Mouse (Mus musculus): ENCODE data around the gene Fhdc1. TPM values are rescaled to one million over a fixed set of nuclear protein-coding genes. Genes with fewer than 3 reads are reported as not detected.

The Fhdc1 gene
- polyA plus RNA-seq, 1 experiment from 2014 or later, result 42.3 TPM

DNA sequence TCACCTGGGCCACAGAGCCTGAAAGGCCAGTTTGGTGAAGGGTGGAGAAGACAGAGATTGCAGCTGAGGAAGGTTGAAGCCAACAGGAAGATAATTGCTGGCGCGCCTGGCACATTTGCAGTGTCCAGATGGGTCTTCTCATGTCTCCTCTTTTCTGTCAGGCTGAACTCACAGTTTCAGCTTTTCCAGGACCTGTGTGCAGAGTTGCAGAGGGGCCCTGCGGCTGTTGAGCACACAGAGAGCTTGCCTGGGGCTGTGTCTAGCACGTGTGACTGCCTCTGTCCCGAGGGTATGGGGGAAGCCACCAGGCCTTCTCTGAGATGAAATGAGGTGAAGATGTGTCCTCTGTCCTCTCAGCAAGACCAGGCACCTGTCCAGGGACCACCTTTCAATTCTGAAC, 49.0 kb downstream of the Fhdc1 start:
- no peak overlapping the region for H3K4me2 ChIP-seq
- no peak overlapping the region for H3K9ac ChIP-seq
- peaks cover 48% of the 10 kb centered on the region for H3K27me3 ChIP-seq
- H3K36me3 ChIP-seq (replicated peaks), result no peaks in the 10 kb centered on the region
- no peaks in the 10 kb centered on the region for H3K9me3 ChIP-seq (replicated peaks)
- ATAC-seq (ENCODE audit: insufficient read depth), result no peak
- H3K4me3 ChIP-seq (replicated peaks), result no peak overlapping the region
- WGBS (ENCODE audit: insufficient replicate concordance), result 67% methylated on average over 5 of the region's 5 CpGs
- peaks cover 17% of the 10 kb centered on the region; the same call in 1 of the 2 replicates for H3K4me1 ChIP-seq (replicated peaks)
- H3K27ac ChIP-seq (replicated peaks), result no peak overlapping the region

GRCm38 (mm10) chr3:84430152-84430551, 50.1 kb downstream of the Fhdc1 start:
- no peak for ATAC-seq (ENCODE audit: insufficient read depth)
- Histone ChIP-seq H3K27me3 (peaks cover 50% of the 10 kb centered on the region), H3K9me3 (replicated peaks) (no peaks in the 10 kb centered on the region), H3K9ac (no peak overlapping the region), H3K36me3 (replicated peaks) (no peaks in the 10 kb centered on the region), H3K4me3 (replicated peaks) (no peak overlapping the region), H3K4me2 (no peak overlapping the region), H3K4me1 (replicated peaks) (peaks cover 8% of the 10 kb centered on the region; the same call in 1 of the 2 replicates), H3K27ac (replicated peaks) (no peak overlapping the region)
- WGBS (ENCODE audit: insufficient replicate concordance), result 21% methylated on average over 2 of the region's 2 CpGs

- Histone ChIP-seq H3K4me3 (replicated peaks) (no peak overlapping the region), H3K9ac (no peak overlapping the region), H3K9me3 (replicated peaks) (no peaks in the 10 kb centered on the region), H3K36me3 (replicated peaks) (no peaks in the 10 kb centered on the region), H3K4me1 (replicated peaks) (peaks cover 6% of the 10 kb centered on the region; the same call in 1 of the 2 replicates), H3K4me2 (no peak overlapping the region), H3K27me3 (peaks cover 46% of the 10 kb centered on the region), H3K27ac (replicated peaks) (no peak overlapping the region)
- no peak for ATAC-seq (ENCODE audit: insufficient read depth)
- WGBS (ENCODE audit: insufficient replicate concordance), result 67% methylated on average over 12 of the region's 12 CpGs
Measured at GRCm38 (mm10) chr3:84428994-84429725, 51.1 kb downstream of the Fhdc1 start.

DNA sequence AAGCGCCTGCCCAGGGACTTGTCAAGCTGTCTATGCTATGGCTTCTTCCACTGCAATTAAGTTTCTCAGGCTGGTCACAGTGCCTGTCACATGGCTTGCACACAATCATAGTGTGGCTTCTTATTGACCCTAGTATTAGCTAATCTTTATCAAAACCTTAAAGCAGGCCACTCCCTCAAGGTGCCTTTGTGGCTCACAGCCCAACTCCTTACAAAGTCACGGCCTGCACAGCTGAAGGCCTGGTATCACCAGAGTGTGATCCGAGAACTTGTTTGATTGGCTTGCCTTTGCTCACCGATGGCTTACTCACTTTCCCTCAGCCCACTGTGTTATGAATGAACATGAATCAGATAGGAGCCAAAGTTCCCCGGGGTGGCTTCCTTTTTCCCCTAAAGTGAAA, 52.5 kb downstream of the Fhdc1 start:
- WGBS (ENCODE audit: insufficient replicate concordance), result 50% methylated on average over 5 of the region's 5 CpGs
- Histone ChIP-seq H3K27me3 (peaks cover 35% of the 10 kb centered on the region), H3K4me2 (no peak overlapping the region), H3K4me1 (replicated peaks) (peaks cover 6% of the 10 kb centered on the region; the same call in 1 of the 2 replicates), H3K36me3 (replicated peaks) (no peaks in the 10 kb centered on the region), H3K9ac (no peak overlapping the region), H3K4me3 (replicated peaks) (no peak overlapping the region), H3K27ac (replicated peaks) (no peak overlapping the region), H3K9me3 (replicated peaks) (no peaks in the 10 kb centered on the region)
- ATAC-seq (ENCODE audit: insufficient read depth), result no peak

DNA sequence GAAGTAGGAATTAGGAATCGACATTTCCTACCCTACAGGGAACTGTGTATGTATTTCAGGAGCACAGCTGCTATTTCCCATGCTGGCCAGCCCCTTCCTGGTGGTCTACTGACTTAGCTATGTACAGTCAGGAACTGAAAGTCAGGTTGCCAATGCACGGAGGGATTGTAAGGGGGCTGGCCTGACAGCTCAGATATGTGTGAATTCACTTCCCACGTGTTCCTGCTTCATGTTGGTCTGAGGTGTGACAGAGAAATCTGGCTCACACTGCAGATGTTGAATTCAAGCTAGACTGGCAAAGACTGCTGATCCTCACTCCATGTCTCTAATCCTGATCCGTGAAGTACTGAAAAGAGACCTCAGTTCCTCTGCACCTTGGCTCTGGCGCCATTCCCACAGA, 57.9 kb downstream of the Fhdc1 start:
- Histone ChIP-seq H3K4me2 (no peak overlapping the region), H3K27me3 (peaks cover 15% of the 10 kb centered on the region; the same call in 1 of the 2 replicates), H3K4me3 (replicated peaks) (no peak overlapping the region), H3K4me1 (replicated peaks) (no peaks in the 10 kb centered on the region), H3K27ac (replicated peaks) (no peak overlapping the region), H3K9me3 (replicated peaks) (no peaks in the 10 kb centered on the region), H3K36me3 (replicated peaks) (no peaks in the 10 kb centered on the region), H3K9ac (no peak overlapping the region)
- WGBS (ENCODE audit: insufficient replicate concordance), result 53% methylated on average over 5 of the region's 5 CpGs
- ATAC-seq (ENCODE audit: insufficient read depth), result no peak

DNA sequence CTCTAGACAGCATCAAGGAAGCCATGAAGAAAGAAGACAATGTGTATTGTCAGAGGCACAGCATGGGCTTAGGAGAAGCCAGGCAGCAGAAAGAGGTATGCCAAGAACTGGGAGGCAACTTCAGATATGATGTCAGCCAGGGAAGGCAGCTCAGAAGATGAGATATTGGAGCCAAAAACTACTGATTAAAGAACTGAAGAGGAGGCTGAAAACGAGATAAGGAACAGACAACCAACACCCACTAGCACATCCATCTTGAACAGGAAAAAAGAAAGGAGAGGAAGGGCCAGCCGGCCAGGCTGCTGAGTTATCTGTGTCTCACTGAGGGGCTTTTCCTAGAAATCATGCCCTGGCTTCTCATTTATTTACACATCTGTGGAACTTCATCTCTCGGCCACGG, 66.4 kb downstream of the Fhdc1 start:
- Histone ChIP-seq H3K27me3 (no peaks in the 10 kb centered on the region), H3K9me3 (replicated peaks) (no peaks in the 10 kb centered on the region), H3K4me2 (peak overlapping the region; percentile 44), H3K4me3 (replicated peaks) (no peak overlapping the region; the same call in 1 of the 2 replicates), H3K9ac (peak overlapping the region; percentile 31; the same call in 1 of the 2 replicates), H3K27ac (replicated peaks) (peak overlapping the region; percentile 64), H3K36me3 (replicated peaks) (no peaks in the 10 kb centered on the region), H3K4me1 (replicated peaks) (peaks cover 37% of the 10 kb centered on the region)
- 15% methylated on average over 4 of the region's 4 CpGs for WGBS (ENCODE audit: insufficient replicate concordance)
- peak; percentile 72 for ATAC-seq (ENCODE audit: insufficient read depth)

DNA sequence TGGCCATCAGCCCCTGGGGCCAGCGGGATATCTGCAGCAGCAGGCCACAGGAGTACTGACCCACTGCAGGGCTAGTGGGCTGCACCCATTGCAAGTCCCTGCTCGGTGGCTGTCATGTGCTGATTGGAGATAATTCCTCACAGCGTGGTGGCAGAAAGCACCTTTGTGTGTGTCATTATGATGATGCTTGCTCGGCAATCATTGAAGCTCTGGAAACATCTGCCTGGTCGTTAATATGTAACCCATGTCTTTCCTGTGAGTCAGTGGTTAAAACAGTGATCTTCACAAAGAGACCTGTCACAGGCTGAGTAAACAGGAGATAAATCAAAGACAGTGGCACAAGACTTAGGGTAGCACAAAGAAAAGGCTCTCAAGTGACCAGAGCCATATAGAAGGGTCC, 67.3 kb downstream of the Fhdc1 start:
- Histone ChIP-seq H3K9me3 (replicated peaks) (no peaks in the 10 kb centered on the region), H3K27me3 (no peaks in the 10 kb centered on the region), H3K4me1 (replicated peaks) (peaks cover 46% of the 10 kb centered on the region), H3K4me3 (replicated peaks) (no peak overlapping the region), H3K27ac (replicated peaks) (peak overlapping the region; percentile 64; the same call in 1 of the 2 replicates), H3K9ac (0 out of 2 replicates have a peak overlapping the region, but pooled peaks have one; percentile 3), H3K4me2 (peak overlapping the region; percentile 44; the same call in 1 of the 2 replicates), H3K36me3 (replicated peaks) (no peaks in the 10 kb centered on the region)
- WGBS (ENCODE audit: insufficient replicate concordance), result 23% methylated on average over 5 of the region's 5 CpGs
- 0 out of 2 replicates have a peak, but pooled peaks have one; percentile 43 for ATAC-seq (ENCODE audit: insufficient read depth)

GRCm38 (mm10) chr3:84409474-84409862, 70.8 kb downstream of the Fhdc1 start:
- H3K4me3 ChIP-seq (replicated peaks), result no peak overlapping the region
- H3K36me3 ChIP-seq (replicated peaks), result no peaks in the 10 kb centered on the region
- H3K27me3 ChIP-seq, result peaks cover 9% of the 10 kb centered on the region
- no peak overlapping the region for H3K4me2 ChIP-seq
- H3K4me1 ChIP-seq (replicated peaks), result peaks cover 46% of the 10 kb centered on the region
- no peak for ATAC-seq (ENCODE audit: insufficient read depth)
- WGBS (ENCODE audit: insufficient replicate concordance), result 78% methylated on average over 3 of the region's 3 CpGs
- no peak overlapping the region for H3K9ac ChIP-seq
- H3K27ac ChIP-seq (replicated peaks), result peak overlapping the region; percentile 3
- no peaks in the 10 kb centered on the region for H3K9me3 ChIP-seq (replicated peaks)

GRCm38 (mm10) chr3:84408756-84409473, 71.3 kb downstream of the Fhdc1 start:
- Histone ChIP-seq H3K27me3 (peaks cover 14% of the 10 kb centered on the region), H3K9ac (no peak overlapping the region), H3K27ac (replicated peaks) (peak overlapping the region; percentile 3), H3K36me3 (replicated peaks) (no peaks in the 10 kb centered on the region), H3K9me3 (replicated peaks) (no peaks in the 10 kb centered on the region), H3K4me3 (replicated peaks) (no peak overlapping the region), H3K4me1 (replicated peaks) (peaks cover 41% of the 10 kb centered on the region), H3K4me2 (no peak overlapping the region)
- whole genome bisulfite sequencing (ENCODE audit: insufficient replicate concordance), result 61% methylated on average over 13 of the region's 13 CpGs
- ATAC-seq (ENCODE audit: insufficient read depth), result no peak; the same call in 1 of the 2 replicates

DNA sequence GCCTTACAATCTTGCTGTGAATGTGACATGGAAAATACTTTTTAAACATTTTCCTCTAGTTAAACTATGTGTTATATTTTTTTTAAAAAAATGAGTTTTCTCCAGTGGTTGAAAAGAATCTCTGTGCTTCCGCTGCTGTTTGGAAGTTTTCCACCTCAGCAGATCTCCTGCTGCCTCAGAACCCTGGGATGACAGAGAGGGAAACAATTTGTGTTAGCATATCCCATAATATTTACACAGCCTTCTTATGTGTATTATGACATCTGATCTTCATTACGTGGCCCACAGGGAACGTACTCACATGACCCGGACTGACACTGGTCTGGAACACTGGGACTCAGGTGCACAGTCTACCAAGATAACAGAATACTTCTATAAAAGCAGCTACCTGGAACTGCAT, 74.7 kb downstream of the Fhdc1 start:
- WGBS (ENCODE audit: insufficient replicate concordance), result 82% methylated on average over 4 of the region's 4 CpGs
- peaks cover 21% of the 10 kb centered on the region for H3K4me1 ChIP-seq (replicated peaks)
- peaks cover 40% of the 10 kb centered on the region for H3K27me3 ChIP-seq
- H3K36me3 ChIP-seq (replicated peaks), result no peaks in the 10 kb centered on the region
- H3K27ac ChIP-seq (replicated peaks), result no peak overlapping the region
- no peak overlapping the region for H3K9ac ChIP-seq
- no peaks in the 10 kb centered on the region for H3K9me3 ChIP-seq (replicated peaks)
- no peak overlapping the region for H3K4me3 ChIP-seq (replicated peaks)
- no peak overlapping the region for H3K4me2 ChIP-seq
- no peak for ATAC-seq (ENCODE audit: insufficient read depth)

DNA sequence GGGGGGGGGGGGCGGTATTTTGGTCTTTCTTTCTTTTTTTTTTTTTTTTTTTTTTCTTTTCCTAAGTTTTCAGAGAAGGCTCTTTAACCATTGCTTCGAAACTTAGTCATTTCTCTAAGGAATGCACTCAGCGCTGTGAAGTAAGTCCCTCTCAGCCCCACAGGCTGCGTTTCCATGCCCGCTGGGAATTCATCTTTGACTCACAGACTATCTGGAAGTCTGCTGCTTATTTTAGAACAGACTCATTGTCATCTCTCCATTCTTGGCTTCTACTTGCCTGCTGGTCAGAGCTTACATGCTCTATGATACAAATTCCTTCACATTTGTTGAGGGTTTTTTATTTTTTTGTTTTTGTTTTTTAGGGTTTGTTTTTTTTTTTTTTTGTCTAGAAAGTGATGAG, 76.8 kb downstream of the Fhdc1 start:
- no peak overlapping the region for H3K4me2 ChIP-seq
- no peaks in the 10 kb centered on the region for H3K9me3 ChIP-seq (replicated peaks)
- no peaks in the 10 kb centered on the region for H3K36me3 ChIP-seq (replicated peaks)
- H3K9ac ChIP-seq, result no peak overlapping the region
- H3K27ac ChIP-seq (replicated peaks), result no peak overlapping the region
- peaks cover 43% of the 10 kb centered on the region for H3K27me3 ChIP-seq
- H3K4me1 ChIP-seq (replicated peaks), result peaks cover 7% of the 10 kb centered on the region
- ATAC-seq (ENCODE audit: insufficient read depth), result no peak
- 61% methylated on average over 5 of the region's 5 CpGs for WGBS (ENCODE audit: insufficient replicate concordance)
- no peak overlapping the region for H3K4me3 ChIP-seq (replicated peaks)

Measured in liver, embryonic 15.5 days (tissue).